Mouse (Mus musculus) embryonic facial prominence, embryonic 13.5 days (tissue): ENCODE measurements at regions not wholly inside any gene's neighbourhood (a gene's known extent, or its start where the extent isn't known, plus 50 kb on each side); places are given as distances from the start of the nearest gene placed in this dataset.

Experiments
- ATAC-seq: fragments of 200-750 bp; cut with Nextera tagmentation; 2 replicates; pipeline ENCODE4 v1.8.0; 2017; ENCODE audit warnings: low read depth; ENCODE audit not compliant: insufficient number of reproducible peaks, insufficient read depth, low FRiP score, low TSS enrichment
- H3K27ac ChIP-seq: fragments of 300-500 bp; sonication (generic); 2 replicates; pipeline ENCODE4 v1.5.1; 2015; ENCODE audit warnings: moderate library complexity, mild to moderate bottlenecking, inconsistent platforms
- H3K27me3 ChIP-seq: fragments of 300-500 bp; sonication (generic); 2 replicates; pipeline ENCODE4 v1.6.1; 2015; ENCODE audit warnings: mild to moderate bottlenecking, inconsistent platforms
- H3K36me3 ChIP-seq: fragments of 300-500 bp; sonication (generic); 2 replicates; pipeline ENCODE4 v1.6.1; 2015; ENCODE audit warnings: mild to moderate bottlenecking, inconsistent platforms
- H3K4me1 ChIP-seq: fragments of 300-500 bp; sonication (generic); 2 replicates; pipeline ENCODE4 v1.6.1; 2015; ENCODE audit warnings: inconsistent platforms
- H3K4me2 ChIP-seq: fragments of 300-500 bp; sonication (generic); 2 replicates; pipeline ENCODE4 v1.6.1; 2015; ENCODE audit warnings: moderate library complexity, mild to moderate bottlenecking, inconsistent platforms
- H3K4me3 ChIP-seq: fragments of 300-500 bp; sonication (generic); 2 replicates; pipeline ENCODE4 v1.5.1; 2015; ENCODE audit warnings: mild to moderate bottlenecking, inconsistent platforms
- H3K9ac ChIP-seq: fragments of 300-500 bp; sonication (generic); 2 replicates; pipeline ENCODE4 v1.6.1; 2015; ENCODE audit warnings: mild to moderate bottlenecking, inconsistent platforms
- H3K9me3 ChIP-seq: fragments of 300-500 bp; sonication (generic); 2 replicates; pipeline ENCODE4 v1.6.1; 2016; ENCODE audit warnings: inconsistent platforms
- WGBS: fragments of 180-500 bp; shearing (Covaris S2); methylation state at CpG from one replicate; pipeline ENCODE4 v1.1.7; 2015; ENCODE audit warnings: mixed read lengths; 5-methylcytosine and 5-hydroxymethylcytosine counted together

DNA sequence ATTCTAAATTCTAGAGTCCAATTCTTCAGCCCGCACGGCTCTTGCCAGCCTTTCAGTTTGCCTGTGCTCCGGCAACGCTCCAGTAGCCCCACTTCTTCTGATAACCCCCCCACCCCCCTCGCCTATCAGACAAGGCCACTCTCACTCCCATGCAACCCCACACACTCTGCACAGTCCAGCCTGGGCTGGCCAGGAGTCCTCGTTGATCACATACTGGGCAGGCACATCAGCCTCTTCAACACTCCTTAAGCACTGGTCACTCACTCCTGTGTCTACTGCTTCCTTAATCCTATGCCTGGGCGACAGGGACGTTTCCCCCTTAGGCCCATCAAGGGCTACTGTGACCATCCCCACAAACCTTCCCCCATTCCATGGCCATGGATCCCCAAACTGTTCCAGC, 95.4 kb upstream of the Tom1l1 start:
- H3K27ac ChIP-seq, result no peak overlapping the region
- no peak overlapping the region for H3K4me2 ChIP-seq
- H3K9me3 ChIP-seq, result no peaks in the 10 kb centered on the region
- H3K9ac ChIP-seq, result no peak overlapping the region
- no peaks in the 10 kb centered on the region for H3K4me1 ChIP-seq
- no peak overlapping the region for H3K4me3 ChIP-seq
- WGBS, result 89% methylated on average over 8 of the region's 8 CpGs
- H3K27me3 ChIP-seq, result no peaks in the 10 kb centered on the region
- no peak for ATAC-seq
- H3K36me3 ChIP-seq, result no peaks in the 10 kb centered on the region

- H3K27ac ChIP-seq, result no peak overlapping the region
- H3K4me3 ChIP-seq, result no peak overlapping the region
- no peaks in the 10 kb centered on the region for H3K27me3 ChIP-seq
- H3K9me3 ChIP-seq, result no peaks in the 10 kb centered on the region
- H3K36me3 ChIP-seq, result no peaks in the 10 kb centered on the region
- no peak for ATAC-seq
- 39% methylated on average over 6 of the region's 6 CpGs for WGBS
- no peaks in the 10 kb centered on the region for H3K4me1 ChIP-seq
- no peak overlapping the region for H3K4me2 ChIP-seq
- no peak overlapping the region for H3K9ac ChIP-seq
Measured at GRCm38 (mm10) chr11:90782975-90783374, 94.8 kb upstream of the Tom1l1 start.

- Histone ChIP-seq H3K4me3 (no peak overlapping the region), H3K27me3 (no peaks in the 10 kb centered on the region), H3K4me2 (no peak overlapping the region), H3K36me3 (no peaks in the 10 kb centered on the region), H3K9me3 (no peaks in the 10 kb centered on the region), H3K9ac (no peak overlapping the region), H3K4me1 (no peaks in the 10 kb centered on the region), H3K27ac (no peak overlapping the region)
- WGBS, result 60% methylated on average over 1 of the region's 1 CpGs
- ATAC-seq, result no peak
Measured at GRCm38 (mm10) chr11:90775752-90776151, 87.6 kb upstream of the Tom1l1 start.

- Histone ChIP-seq H3K4me3 (no peak overlapping the region), H3K4me2 (no peak overlapping the region), H3K9ac (no peak overlapping the region), H3K27ac (no peak overlapping the region), H3K9me3 (no peaks in the 10 kb centered on the region), H3K27me3 (no peaks in the 10 kb centered on the region), H3K4me1 (no peaks in the 10 kb centered on the region), H3K36me3 (no peaks in the 10 kb centered on the region)
- WGBS, result 87% methylated on average over 2 of the region's 2 CpGs
- no peak for ATAC-seq
Measured at GRCm38 (mm10) chr11:90755981-90756380, 67.8 kb upstream of the Tom1l1 start.

GRCm38 (mm10) chr11:90748448-90748847, 60.3 kb upstream of the Tom1l1 start:
- no peak for ATAC-seq
- WGBS, result 57% methylated on average over 3 of the region's 3 CpGs

GRCm38 (mm10) chr11:90741952-90742617, 53.9 kb upstream of the Tom1l1 start:
- Histone ChIP-seq H3K27ac (no peak overlapping the region), H3K36me3 (no peaks in the 10 kb centered on the region), H3K9me3 (no peaks in the 10 kb centered on the region), H3K9ac (no peak overlapping the region), H3K27me3 (no peaks in the 10 kb centered on the region), H3K4me1 (peaks cover 5% of the 10 kb centered on the region; the same call in 1 of the 2 replicates), H3K4me2 (no peak overlapping the region), H3K4me3 (no peak overlapping the region)
- 54% methylated on average over 10 of the region's 10 CpGs for WGBS
- ATAC-seq, result no peak

More at GRCm38 (mm10) chr11:90748448-90748847, 60.3 kb upstream of the Tom1l1 start:
- H3K4me1 ChIP-seq, result no peaks in the 10 kb centered on the region
- H3K27ac ChIP-seq, result no peak overlapping the region
- no peaks in the 10 kb centered on the region for H3K9me3 ChIP-seq
- H3K9ac ChIP-seq, result no peak overlapping the region
- no peaks in the 10 kb centered on the region for H3K36me3 ChIP-seq
- H3K27me3 ChIP-seq, result no peaks in the 10 kb centered on the region
- H3K4me2 ChIP-seq, result no peak overlapping the region
- no peak overlapping the region for H3K4me3 ChIP-seq

DNA sequence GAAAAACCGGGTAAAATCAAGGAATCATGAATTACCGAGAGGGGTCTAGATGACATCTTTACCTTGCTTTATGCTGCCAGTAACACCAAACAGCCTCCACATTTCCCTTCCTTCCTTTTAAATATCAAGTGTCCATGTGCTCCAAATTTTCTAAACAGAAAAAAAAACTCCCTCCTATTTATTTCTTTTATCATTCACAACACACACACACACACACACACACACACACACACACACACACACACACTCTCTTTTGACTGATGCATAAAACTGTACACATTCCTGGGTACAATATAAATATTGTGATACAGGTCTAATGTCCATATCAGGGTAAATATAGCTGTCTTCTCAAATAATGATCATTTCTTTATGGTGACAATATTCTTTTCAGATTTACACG, 51.3 kb upstream of the Tom1l1 start:
- 52% methylated on average over 3 of the region's 3 CpGs for whole genome bisulfite sequencing
- H3K9ac ChIP-seq, result no peak overlapping the region
- ATAC-seq, result no peak
- H3K27me3 ChIP-seq, result no peaks in the 10 kb centered on the region
- H3K4me2 ChIP-seq, result no peak overlapping the region
- H3K4me1 ChIP-seq, result peaks cover 5% of the 10 kb centered on the region; the same call in 1 of the 2 replicates
- no peak overlapping the region for H3K4me3 ChIP-seq
- no peaks in the 10 kb centered on the region for H3K36me3 ChIP-seq
- no peaks in the 10 kb centered on the region for H3K9me3 ChIP-seq
- H3K27ac ChIP-seq, result no peak overlapping the region

DNA sequence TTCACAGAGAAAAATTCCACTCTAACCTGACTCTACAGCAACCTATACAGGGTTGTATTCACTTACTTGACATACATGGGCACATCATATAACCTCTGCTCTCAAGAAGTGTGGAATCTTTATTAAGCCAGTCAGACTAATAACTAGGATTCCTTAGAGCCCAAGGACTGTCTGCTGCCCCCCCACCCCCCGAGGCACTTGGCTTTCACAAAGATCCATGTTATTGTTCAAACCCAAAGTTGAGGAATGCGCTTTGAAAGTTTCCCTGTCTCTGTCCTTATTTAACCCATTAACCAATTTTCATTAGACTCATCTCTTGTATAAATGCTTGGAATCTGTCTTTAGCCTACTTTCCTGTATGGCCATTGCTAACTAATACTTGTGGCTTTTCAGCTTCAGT, 50.6 kb upstream of the Tom1l1 start:
- WGBS, result 46% methylated on average over 2 of the region's 2 CpGs
- H3K4me1 ChIP-seq, result peaks cover 5% of the 10 kb centered on the region; the same call in 1 of the 2 replicates
- H3K4me3 ChIP-seq, result no peak overlapping the region
- no peaks in the 10 kb centered on the region for H3K9me3 ChIP-seq
- H3K4me2 ChIP-seq, result no peak overlapping the region
- no peak overlapping the region for H3K9ac ChIP-seq
- no peaks in the 10 kb centered on the region for H3K27me3 ChIP-seq
- no peak overlapping the region for H3K27ac ChIP-seq
- no peaks in the 10 kb centered on the region for H3K36me3 ChIP-seq
- no peak for ATAC-seq
